Mouse (Mus musculus) liver, adult 10 weeks (tissue): ENCODE measurements around the gene Gramd2. TPM values are rescaled to one million over a fixed set of nuclear protein-coding genes. Genes with fewer than 3 reads are reported as not detected.

Source experiments
- polyA plus RNA-seq: library from polyadenylated mRNA; stranded (reverse); fragments of 350-450 nt; fragmentation: Illumina TruSeq; extraction: RNeasy Lipid Tissue Mini Kit (QIAGEN cat#74804); gene quantifications from one replicate; pipeline ENCODE4 v1.2.3, GENCODE M21; 2014; ENCODE audit warnings: low read depth, low replicate concordance

Gene Gramd2
- polyA plus RNA-seq: not detected

GRCm38 (mm10) chr9:59679678-59680533 is at the start of gene Gramd2:
TSS of gene Gramd2 (plus strand) at chr9:59680144.

GRCm38 (mm10) chr9:59655958-59656634 is 23.8 kb upstream of the Gramd2 start, which contains the start of gene Pkm:
TSS of gene Pkm (plus strand) at chr9:59656368.

DNA sequence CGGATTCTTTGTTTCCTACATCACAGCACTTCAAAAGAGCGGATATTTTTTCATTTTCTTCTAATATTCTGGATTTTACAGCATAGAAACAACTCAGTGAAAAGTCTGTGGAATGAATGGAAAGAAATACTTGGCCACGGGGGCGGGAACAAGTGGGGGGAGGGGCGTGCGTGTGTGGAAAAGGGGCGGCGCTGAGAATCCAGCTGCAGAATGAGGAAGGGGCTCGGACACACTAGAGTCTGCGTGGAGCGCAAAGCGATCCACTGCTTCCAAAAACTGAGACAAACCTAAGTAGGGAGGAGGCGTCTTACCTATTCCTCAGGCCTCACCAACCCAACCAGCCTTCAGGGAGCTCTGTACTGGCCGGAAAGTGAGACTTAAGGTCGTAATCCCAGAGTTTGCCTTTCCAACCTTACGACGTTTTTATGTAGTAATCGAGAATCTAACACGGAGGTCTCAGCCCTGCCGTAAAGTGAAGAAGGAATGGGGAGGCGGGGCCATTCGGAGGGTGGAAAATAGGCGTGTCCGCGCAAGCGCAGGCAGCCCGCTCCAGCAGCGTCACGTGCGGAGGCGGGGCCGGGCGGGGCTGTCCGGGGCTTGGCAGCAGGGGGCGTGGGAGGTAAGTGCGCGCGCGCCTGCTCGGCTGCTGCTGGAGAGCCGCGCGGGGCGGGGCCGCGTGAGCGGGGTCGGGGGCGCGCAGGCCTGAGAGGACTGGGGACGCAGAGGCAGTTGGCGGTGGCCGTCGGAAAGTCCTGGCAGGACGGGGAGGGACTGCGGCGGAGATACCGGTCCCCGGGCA is 70.5 kb downstream of the Gramd2 start, which contains the start of the genes Senp8 and Myo9a:
Gene Senp8, minus strand, starts transcription at position 444 of the 799 bp plus-strand sequence.
Gene Myo9a, plus strand, starts transcription at position 630 of the 799 bp plus-strand sequence.

Other genes starting within 250 kb of the Gramd2 start
- 44.0 TPM for gene Arih1, start 193.5 kb upstream of the Gramd2 start, polyA plus RNA-seq
- gene Hexa, start 140.6 kb upstream of the Gramd2 start, polyA plus RNA-seq: 17.6 TPM
- not detected for gene Tmem202, start 140.3 kb upstream of the Gramd2 start, polyA plus RNA-seq
- gene Celf6, start 102.2 kb upstream of the Gramd2 start, polyA plus RNA-seq: not detected
- 10.6 TPM for gene Parp6, start 62.9 kb upstream of the Gramd2 start, polyA plus RNA-seq
- gene Pkm, start 23.8 kb upstream of the Gramd2 start, polyA plus RNA-seq: 2.0 TPM
- 5.1 TPM for gene Senp8, start 70.6 kb downstream of the Gramd2 start, polyA plus RNA-seq
- gene Myo9a, start 70.8 kb downstream of the Gramd2 start, polyA plus RNA-seq: 3.0 TPM